Mouse (Mus musculus) E14TG2a.4 (cell line): ENCODE results near the gene Pisd.

Source experiments
- CTCF ChIP-seq: conservative IDR thresholded peaks from 2 replicates; pipeline ENCODE4 v1.5.1; 2014; ENCODE audit warnings: low read length
- NANOG ChIP-seq: IDR thresholded peaks from 2 replicates; pipeline ENCODE4 v1.6.1; 2014; ENCODE audit warnings: borderline replicate concordance, low read length, mixed read lengths
- POU5F1 ChIP-seq: IDR thresholded peaks from 2 replicates; pipeline ENCODE4 v1.6.1; 2014; ENCODE audit warnings: low read length, borderline replicate concordance

DNA sequence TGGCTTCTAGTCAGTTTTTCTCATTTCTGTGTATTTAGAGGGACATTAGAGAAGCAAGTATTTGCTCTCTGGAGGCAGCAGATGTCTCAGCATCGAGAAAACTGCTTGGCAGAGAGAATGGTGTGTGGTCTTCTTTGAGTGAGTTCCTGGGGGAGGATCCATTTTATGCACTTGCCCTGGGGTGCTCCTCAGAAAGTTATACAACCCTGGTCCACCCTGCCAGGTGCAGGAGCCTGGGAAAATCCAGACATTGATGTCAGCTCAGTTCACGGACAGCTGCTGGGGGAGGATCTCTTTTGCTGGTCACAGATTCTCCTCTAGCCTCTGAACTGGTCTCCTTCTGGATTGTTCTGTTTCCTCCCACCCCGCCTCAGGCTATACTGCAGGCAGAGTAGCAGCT is 64.1 kb downstream of the Pisd start:
- TF ChIP-seq CTCF (no peak), POU5F1 (no peak), NANOG (no peak)
